Mouse (Mus musculus) layer of hippocampus, adult 9-10 months (tissue): ENCODE measurements around the gene Rps8.

Experiments
- DNase-seq: peaks from one replicate; pipeline ENCODE4 v3.0.0; 2022; ENCODE audit warnings: low spot score

The Rps8 gene

DNA sequence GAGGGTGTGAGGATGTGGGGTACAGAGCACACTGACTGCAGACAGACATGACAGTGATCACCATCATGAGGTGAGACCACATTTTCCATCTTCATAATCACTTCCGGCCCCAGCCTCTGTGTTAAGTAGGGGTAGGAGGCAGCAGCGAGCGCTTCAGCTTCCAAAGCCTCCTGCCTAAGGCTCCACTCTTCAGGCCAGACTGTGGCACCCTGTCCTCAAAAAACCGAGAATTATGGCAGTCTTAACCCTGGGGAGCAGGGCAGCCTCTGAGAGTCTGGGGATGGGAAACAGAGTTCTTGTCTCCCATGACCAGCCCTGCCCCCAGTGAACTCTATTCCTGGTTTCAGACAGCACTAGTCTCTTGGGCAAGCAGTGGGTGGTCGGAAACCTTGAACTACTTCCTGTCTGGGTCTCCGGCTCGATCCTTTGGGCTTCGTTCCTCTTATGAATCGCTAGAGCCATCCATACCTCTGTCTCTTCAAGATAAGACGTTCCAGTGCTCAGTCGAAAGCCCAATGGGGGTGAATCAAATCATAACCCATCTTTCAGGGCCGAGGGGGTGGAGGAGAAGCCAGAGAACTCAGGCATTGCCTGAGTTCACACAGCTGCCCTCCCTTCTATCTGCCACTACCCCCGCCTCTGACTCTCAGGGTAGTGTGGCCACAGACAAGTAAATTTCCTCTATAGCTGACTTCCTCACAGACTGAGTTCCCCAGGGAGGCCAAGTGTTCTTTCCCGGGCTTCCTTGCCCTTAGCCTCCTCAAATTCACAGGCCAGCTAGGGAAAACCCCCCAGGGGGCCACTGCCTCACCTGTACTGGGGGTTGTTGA, 31.3 kb downstream of the Rps8 start:
- DNase-seq, result no peak

DNA sequence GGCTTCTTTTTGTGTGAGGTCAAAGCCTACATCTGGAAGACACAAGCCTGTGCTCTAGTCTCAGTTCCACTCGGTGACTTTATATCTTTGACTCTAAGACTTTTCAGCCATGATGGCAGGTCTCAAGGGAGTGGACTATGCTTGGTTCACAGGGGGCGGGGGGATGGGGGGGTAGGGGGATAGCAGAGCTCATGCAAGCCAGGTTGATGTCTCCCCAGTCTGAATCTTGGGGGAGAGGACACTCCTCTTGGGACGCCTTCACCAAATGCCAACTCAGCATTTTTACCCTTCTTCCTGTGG, 31.9 kb downstream of the Rps8 start:
- no peak for DNase-seq

DNA sequence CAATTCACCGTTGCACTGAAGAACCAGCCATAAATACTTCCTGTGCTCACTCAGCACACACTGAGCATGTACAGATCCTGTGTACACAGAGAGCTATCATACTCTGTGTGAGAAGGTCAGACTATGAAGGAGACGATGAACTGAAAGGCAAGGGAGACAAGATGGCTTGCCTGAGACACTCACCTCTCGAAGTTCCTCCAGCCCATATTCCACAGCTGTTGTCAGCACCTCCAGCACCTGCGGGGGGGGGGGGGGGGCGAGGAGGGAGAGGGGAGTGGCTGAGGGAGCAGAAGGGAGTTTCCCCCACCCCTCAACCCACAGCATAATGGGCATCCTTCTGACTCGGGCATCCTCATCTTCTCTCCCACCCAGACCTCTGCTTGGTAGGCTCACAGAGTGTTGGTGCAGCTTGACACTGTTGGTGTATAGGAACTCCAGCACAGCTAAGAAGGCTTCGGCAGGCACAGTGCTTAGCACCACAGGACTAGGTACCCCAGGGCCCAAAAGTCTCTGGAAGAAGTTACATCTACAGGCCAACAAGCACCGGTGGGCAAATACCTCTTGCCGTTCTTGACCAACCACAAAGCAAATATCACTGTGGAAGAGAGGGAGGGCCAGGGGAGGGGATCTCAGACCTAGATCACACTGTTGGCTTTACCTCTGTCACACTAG, 32.4 kb downstream of the Rps8 start:
- no peak for DNase-seq

DNA sequence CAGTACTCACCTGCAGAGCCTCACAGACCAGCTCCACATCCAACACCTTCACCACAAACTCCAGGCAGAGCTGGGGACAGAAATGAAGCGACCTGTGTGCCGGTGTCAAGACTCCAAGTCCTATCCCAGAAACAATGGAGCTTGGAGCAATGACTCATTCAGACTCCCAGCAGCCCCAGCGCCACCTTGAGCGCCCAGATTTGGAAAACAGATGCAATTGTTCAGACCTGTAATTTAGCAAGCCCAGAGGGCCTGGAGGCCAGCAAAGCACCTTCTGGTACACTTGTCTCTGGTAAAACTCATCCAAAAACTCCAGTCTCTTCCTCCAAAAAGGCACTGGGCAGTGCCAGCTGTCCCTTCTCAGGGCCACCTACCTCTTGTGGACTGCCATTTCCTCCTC, 33.8 kb downstream of the Rps8 start:
- DNase-seq, result no peak

DNA sequence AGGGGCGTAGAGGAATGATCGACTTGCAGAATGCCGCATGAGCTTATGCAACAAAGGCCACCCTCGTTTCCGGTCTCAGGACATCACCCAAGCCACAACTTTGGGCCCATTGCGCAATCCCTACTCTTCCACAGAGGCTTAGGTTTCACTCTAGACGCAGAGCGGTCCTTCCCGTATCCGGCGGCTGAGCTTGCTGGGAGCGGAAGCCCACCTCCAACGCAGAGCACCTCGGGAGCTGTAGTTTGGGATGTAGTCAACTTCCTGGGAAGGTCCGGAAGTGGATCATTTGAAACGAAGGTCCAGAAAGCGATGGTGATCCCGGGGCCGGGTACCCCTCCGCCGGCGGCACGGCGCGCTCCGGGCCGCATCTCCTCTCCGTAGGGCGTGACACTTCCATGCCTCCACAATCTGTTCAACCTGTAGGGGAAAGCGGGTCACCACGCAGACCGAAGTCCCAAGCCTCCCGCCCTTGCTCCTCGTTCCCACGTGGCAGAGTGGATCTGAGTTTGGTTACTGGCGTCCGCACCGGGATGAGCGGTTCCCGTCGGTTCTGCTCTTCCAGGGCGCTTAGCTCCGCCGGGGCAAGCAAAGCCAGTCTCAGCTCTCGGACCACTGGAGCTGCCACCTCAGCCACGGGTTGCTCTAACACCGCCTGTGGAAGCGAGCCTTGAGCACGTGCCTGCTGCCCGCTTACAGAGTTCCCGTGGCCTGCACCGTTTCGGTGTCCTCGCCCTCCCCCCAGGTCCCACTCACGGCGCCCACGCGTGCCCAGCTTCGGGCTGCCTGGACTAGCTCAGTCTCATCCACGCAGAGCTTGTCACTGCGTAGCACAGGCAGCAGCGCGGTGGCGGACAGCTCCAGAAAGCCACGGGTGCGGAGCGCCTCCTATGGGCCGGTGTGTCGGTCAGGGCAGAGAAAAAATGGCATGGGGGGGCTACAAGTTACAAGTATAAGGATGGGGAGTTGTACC, 35.3 kb downstream of the Rps8 start:
- peak; percentile 95 for DNase-seq

DNA sequence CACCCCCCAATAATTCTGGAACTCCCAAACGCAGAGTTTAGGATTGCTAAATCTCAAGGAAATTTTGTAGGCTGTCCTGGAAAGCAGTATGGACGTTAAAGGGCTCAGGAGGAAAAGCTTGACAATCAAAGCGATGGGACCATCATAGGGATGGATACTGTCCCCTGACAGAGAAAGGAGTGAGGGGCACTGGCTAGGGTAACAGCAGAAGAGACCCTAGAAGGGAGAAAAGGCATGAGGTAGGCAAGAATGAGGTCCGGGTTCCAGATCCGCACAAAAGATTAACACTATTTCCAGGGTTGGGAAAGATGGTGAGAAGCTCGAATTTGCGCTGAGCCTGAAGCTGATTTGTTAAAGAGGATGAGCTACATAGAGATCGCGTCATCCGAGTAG, 36.0 kb downstream of the Rps8 start:
- DNase-seq, result no peak

DNA sequence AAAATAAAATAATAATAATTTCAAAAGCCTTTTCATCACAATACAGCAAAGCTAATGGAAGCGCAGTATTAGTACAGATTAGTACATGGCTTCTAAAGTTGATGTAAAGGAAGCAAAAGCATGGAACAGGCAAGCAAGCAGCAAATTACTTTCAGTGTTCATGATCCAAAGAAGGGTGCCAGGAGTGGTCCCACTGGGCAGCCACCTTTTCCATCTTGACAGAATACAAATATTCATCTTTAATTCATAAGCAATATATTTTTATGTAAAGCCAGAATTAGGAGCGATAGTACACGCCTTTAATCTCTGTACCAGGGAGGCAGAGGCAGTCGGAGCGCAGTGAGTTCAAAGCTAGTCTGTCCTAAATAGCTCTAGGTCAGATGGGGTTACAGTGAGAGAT, 36.4 kb downstream of the Rps8 start:
- no peak for DNase-seq

DNA sequence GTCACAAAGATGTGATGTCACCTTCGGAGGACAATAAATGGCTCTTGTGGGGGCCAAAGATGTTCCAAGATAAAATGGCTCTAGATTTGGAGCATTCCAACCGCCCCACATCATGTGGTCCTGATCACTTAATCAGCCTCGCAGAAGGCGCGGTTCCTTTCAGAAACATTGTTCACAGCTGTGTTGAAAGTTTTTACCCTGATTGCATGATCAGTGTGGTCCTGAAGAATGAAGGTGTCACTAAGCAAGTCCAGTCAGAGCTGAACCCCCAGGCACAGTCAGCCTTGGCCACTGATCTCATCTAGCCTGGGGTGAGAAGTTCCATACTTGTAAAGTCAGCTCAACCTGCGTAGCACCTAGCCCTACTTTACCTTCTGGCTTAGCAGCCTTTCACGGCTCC, 38.1 kb downstream of the Rps8 start:
- no peak for DNase-seq

DNA sequence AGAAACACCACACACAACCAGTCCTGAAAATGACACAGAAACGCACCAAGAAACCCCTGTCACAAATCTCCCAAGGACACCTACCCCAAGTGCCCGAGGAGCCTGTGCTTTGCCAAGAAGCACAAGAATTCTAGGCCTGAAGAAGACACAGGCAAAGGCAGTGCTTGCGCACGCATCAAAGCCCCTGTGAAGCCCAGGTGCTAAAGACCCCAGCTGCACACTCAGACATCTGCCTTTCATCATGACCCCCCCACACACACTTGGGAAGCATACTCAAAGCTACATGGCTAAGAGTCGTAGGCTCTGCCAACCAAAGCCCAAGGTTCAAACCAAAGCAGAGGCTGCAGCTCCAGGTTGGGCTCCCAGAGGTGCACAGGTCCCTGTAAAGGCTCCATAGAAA, 40.5 kb downstream of the Rps8 start:
- no peak for DNase-seq

DNA sequence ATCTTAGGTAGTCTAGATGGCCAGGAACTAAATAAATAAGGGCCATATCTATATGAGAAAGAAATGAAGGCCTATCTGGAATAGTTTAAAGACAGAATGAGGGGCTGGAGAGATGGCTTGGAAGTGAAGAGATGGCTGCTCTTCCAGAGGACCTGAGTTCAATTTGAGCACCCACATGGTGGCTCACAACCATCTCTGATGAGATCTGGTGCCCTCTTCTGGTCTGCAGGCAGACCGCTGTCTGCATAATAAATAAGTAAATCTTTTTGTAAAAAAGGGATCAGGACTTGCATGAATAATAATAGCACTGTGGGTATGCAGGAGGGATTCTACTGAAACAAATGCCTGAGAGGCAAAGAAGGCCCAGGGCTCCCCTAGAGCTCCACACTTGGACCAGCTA, 42.8 kb downstream of the Rps8 start:
- DNase-seq, result no peak

DNA sequence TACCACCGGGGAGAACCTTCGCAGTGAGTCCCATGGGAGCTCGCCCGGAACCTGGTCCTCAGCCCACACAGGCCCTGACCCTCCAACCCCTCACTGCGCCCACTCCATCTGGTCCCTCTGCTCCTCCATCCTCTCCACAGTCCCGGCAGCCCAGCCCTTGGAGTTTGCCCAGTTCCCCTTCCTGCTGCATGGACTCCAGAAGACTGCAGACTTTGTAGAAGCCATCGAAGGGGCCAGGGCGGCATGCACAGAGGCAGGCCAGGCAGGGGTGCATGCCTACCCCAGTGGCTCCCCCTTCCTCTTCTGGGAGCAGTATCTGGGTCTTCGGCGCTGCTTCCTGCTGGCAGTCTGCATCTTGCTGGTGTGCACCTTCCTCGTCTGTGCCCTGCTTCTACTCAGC, 45.1 kb downstream of the Rps8 start:
- DNase-seq, result no peak

DNA sequence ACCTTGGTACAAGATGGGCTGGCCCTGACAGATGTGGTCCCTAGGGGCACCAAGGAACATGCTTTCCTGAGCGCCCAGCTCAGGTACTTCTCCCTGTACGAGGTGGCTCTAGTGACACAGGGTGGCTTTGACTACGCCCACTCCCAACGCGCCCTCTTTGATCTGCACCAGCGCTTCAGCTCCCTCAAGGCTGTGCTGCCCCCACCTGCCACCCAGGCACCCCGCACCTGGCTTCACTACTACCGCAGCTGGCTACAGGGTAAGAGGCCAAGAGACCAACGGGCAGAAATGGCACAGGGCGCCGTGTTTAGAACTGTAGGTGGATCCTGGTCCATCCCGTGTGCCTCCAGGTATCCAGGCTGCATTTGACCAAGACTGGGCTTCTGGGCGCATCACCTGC, 45.8 kb downstream of the Rps8 start:
- DNase-seq, result no peak

DNA sequence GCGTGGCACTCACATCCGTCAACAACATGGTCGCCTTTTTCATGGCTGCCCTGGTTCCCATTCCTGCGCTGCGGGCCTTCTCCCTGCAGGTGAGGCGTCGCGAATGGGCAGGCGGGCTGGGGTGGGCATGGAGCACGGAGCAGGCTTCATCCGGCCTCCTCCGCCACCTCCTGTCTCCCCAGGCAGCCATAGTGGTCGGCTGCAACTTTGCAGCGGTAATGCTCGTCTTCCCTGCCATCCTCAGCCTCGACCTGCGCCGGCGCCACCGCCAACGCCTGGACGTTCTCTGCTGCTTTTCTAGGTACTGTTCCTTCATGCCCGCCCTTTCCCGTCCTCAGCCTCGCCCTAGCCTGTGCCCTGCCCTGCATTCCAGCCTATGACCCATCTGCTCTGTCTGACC, 46.7 kb downstream of the Rps8 start:
- DNase-seq, result no peak

DNA sequence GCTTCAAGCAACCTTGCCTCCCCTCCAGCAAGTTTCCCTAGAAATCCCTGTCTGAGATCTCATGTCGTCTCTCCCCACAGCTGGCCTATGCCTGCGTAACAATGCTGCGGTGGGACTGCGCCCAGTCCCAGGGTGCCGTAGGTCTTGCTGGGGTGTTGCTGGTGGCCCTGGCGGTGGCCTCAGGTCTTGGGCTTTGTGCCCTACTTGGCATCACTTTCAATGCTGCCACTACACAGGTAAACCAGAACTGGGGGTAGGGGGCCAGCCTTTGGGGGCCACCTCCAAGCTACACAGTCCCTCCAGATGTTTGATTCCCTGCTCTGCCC, 47.6 kb downstream of the Rps8 start:
- DNase-seq, result no peak

DNA sequence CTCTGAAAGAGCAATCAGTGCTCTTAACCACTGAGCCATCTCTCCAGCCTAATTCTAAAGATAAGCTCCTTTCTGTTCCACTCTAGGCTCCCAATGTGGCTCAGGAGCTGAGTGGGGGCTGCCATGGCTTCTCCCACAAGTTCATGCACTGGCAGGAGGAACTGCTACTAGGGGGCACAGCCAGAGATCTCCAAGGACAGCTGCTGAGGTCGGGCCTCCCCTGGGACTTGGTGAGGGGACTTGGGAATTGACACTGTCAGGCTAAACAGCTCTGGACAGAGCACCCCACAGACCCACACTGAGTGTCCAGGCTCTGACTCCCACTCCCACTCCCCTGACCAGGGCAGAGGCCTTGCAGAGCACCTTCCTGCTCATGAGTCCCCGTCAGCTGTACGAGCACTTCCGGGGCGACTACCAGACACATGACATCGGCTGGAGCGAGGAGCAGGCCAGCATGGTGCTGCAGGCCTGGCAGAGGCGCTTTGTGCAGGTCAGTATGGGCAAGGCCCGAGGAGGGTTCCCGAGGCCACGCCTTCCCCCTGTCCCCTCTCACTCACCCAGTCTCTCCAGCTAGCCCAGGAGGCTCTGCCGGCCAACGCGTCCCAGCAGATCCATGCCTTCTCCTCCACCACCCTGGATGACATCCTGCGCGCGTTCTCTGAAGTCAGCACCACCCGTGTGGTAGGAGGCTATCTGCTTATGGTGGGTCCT, 48.1 kb downstream of the Rps8 start:
- no peak for DNase-seq

DNA sequence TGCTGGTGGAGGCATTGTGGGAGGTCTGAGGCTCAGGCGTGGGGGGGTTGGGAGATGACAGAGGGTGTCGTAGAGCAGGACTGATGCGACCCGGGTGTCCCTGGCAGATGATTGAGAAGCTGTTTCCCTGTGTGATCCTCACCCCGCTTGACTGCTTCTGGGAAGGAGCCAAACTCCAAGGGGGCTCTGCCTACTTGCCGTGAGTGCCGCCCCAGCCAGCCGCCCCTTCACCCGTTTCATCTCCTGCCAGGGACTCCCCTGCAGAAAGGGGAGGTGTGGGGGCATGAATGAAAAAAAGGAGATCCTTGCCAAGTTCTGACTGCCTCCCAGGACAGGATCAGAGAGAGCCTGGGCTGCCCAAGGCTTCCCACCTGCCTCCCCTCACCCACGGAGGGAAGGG, 50.9 kb downstream of the Rps8 start:
- no peak for DNase-seq

DNA sequence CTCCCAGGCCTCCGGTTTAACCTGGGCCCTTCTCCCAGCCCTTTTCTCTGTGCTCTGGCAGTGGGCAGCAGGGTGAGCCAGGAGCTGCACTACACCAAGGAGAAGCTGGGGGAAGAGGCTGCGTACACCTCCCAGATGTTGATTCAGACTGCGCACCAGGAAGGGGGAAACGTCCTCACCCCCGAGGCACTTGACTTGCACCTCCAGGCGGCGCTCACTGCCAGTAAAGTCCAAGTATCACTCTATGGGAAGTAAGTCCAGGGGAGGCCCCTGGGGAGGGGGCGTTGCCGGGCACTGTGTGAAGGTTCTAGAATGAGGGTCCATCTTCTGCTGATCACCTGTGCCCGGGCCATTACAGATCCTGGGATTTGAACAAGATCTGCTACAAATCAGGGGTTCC, 51.4 kb downstream of the Rps8 start:
- DNase-seq, result no peak
